Mouse (Mus musculus): ENCODE results near the gene Alpk3.

Alpk3 gene

GRCm38 (mm10) chr7:81057471-81057870, at the start of gene Alpk3:
Gene Alpk3 (plus strand): TSS chr7:81057600.
- no peak for DNase-seq (ENCODE audit: low read depth, low spot score)

- DNase-seq (ENCODE audit: low read depth, low spot score): no peak
Measured at GRCm38 (mm10) chr7:81008285-81008684, 49.1 kb upstream of the Alpk3 start.

- no peak for DNase-seq (ENCODE audit: low read depth, low spot score)
Measured at GRCm38 (mm10) chr7:81011576-81011975, 45.8 kb upstream of the Alpk3 start.

GRCm38 (mm10) chr7:81020307-81020706, 37.1 kb upstream of the Alpk3 start:
- DNase-seq (ENCODE audit: low read depth, low spot score): no peak

GRCm38 (mm10) chr7:81022731-81023130, 34.7 kb upstream of the Alpk3 start:
- DNase-seq (ENCODE audit: low read depth, low spot score): no peak

GRCm38 (mm10) chr7:81024118-81024517, 33.3 kb upstream of the Alpk3 start:
- peak; percentile 28 for DNase-seq (ENCODE audit: low read depth, low spot score)

- peak; percentile 64 for DNase-seq (ENCODE audit: low read depth, low spot score)
Measured at GRCm38 (mm10) chr7:81024651-81025050, 32.7 kb upstream of the Alpk3 start.

GRCm38 (mm10) chr7:81025751-81026150, 31.6 kb upstream of the Alpk3 start:
- peak; percentile 29 for DNase-seq (ENCODE audit: low read depth, low spot score)

GRCm38 (mm10) chr7:81039711-81040110, 17.7 kb upstream of the Alpk3 start:
- DNase-seq (ENCODE audit: low read depth, low spot score): no peak

- peak; percentile 20 for DNase-seq (ENCODE audit: low read depth, low spot score)
Measured at GRCm38 (mm10) chr7:81043023-81043620, 14.3 kb upstream of the Alpk3 start.

GRCm38 (mm10) chr7:81047847-81048246, 9.6 kb upstream of the Alpk3 start:
- no peak for DNase-seq (ENCODE audit: low read depth, low spot score)

GRCm38 (mm10) chr7:81048513-81048912, 8.9 kb upstream of the Alpk3 start:
- DNase-seq (ENCODE audit: low read depth, low spot score): no peak

GRCm38 (mm10) chr7:81049966-81050365, 7.4 kb upstream of the Alpk3 start:
- DNase-seq (ENCODE audit: low read depth, low spot score): no peak

- no peak for DNase-seq (ENCODE audit: low read depth, low spot score)
Measured at GRCm38 (mm10) chr7:81055709-81056370, 1.6 kb upstream of the Alpk3 start.

- DNase-seq (ENCODE audit: low read depth, low spot score): no peak
Measured at GRCm38 (mm10) chr7:81057901-81058711, 706 bp downstream of the Alpk3 start.

- no peak for DNase-seq (ENCODE audit: low read depth, low spot score)
Measured at GRCm38 (mm10) chr7:81058712-81059154, 1.3 kb downstream of the Alpk3 start.

- DNase-seq (ENCODE audit: low read depth, low spot score): no peak
Measured at GRCm38 (mm10) chr7:81059388-81059787, 2.0 kb downstream of the Alpk3 start.

- peak; percentile 29 for DNase-seq (ENCODE audit: low read depth, low spot score)
Measured at GRCm38 (mm10) chr7:81060908-81061307, 3.5 kb downstream of the Alpk3 start.

GRCm38 (mm10) chr7:81061936-81062335, 4.5 kb downstream of the Alpk3 start:
- peak; percentile 16 for DNase-seq (ENCODE audit: low read depth, low spot score)

GRCm38 (mm10) chr7:81063332-81063731, 5.9 kb downstream of the Alpk3 start:
- DNase-seq (ENCODE audit: low read depth, low spot score): no peak

- DNase-seq (ENCODE audit: low read depth, low spot score): no peak
Measured at GRCm38 (mm10) chr7:81066714-81067113, 9.3 kb downstream of the Alpk3 start.

GRCm38 (mm10) chr7:81072463-81072862, 15.1 kb downstream of the Alpk3 start:
- DNase-seq (ENCODE audit: low read depth, low spot score): peak; percentile 65

GRCm38 (mm10) chr7:81073273-81073672, 15.9 kb downstream of the Alpk3 start:
- DNase-seq (ENCODE audit: low read depth, low spot score): no peak

Data from brain, adult 2 months (tissue).